Mouse (Mus musculus) subcutaneous adipose tissue, adult 2 months (tissue): ENCODE results near the gene Nfyb. TPM values are rescaled to one million over a fixed set of nuclear protein-coding genes. Genes with fewer than 3 reads are reported as not detected.

Source experiments
- polyA plus RNA-seq: library from polyadenylated mRNA; depleted of rRNA; stranded (reverse); fragments of >200 nt; gene quantifications from 2 replicates; pipeline ENCODE4 v1.2.3, GENCODE M21; 2012; ENCODE audit warnings: low replicate concordance; rRNA removed

Gene Nfyb
- polyA plus RNA-seq = 6.9 and 11.7 TPM in 2 replicates

GRCm38 (mm10) chr10:82763840-82764631 lies at the start of gene Nfyb:
Nfyb (minus strand) TSS chr10:82764144.

Other genes with a start within 250 kb of the Nfyb start
- gene 1190007I07Rik, start 140.9 kb downstream of the Nfyb start, polyA plus RNA-seq = 31.9 and 43.2 TPM in 2 replicates
- 13.9 and 28.5 TPM in 2 replicates for gene Tdg, start 134.3 kb downstream of the Nfyb start, polyA plus RNA-seq
- 4.1 and 10.1 TPM in 2 replicates for gene Glt8d2, start 73.5 kb downstream of the Nfyb start, polyA plus RNA-seq
- 11.3 and 14.3 TPM in 2 replicates for gene Hcfc2, start 68.0 kb downstream of the Nfyb start, polyA plus RNA-seq
- gene Txnrd1, start 69.8 kb upstream of the Nfyb start, polyA plus RNA-seq = 34.7 and 49.1 TPM in 2 replicates
- gene Eid3, start 102.5 kb upstream of the Nfyb start, polyA plus RNA-seq = 0.40 and 0.75 TPM in 2 replicates
- gene Chst11, start 221.4 kb upstream of the Nfyb start, polyA plus RNA-seq = 15.3 and 40.5 TPM in 2 replicates